Mouse (Mus musculus): Measurements from ENCODE around the gene Col15a1.

Col15a1 gene

GRCm38 (mm10) chr4:47274911-47275310 lies 67.0 kb downstream of the Col15a1 start:
- no peak for DNase-seq

GRCm38 (mm10) chr4:47278397-47278796 lies 70.4 kb downstream of the Col15a1 start:
- no peak for DNase-seq

- DNase-seq: no peak
Observed at GRCm38 (mm10) chr4:47279085-47279707, 71.2 kb downstream of the Col15a1 start.

GRCm38 (mm10) chr4:47280126-47280525 lies 72.2 kb downstream of the Col15a1 start:
- no peak for DNase-seq

- DNase-seq: no peak
Observed at GRCm38 (mm10) chr4:47281920-47282682, 74.1 kb downstream of the Col15a1 start.

- DNase-seq: peak; percentile 60 to 65
Observed at GRCm38 (mm10) chr4:47284311-47284710, 76.3 kb downstream of the Col15a1 start.

- DNase-seq: no peak
Observed at GRCm38 (mm10) chr4:47284874-47285273, 76.9 kb downstream of the Col15a1 start.

- DNase-seq: no peak
Observed at GRCm38 (mm10) chr4:47286599-47287147, 78.7 kb downstream of the Col15a1 start.

GRCm38 (mm10) chr4:47287468-47287867 lies 79.5 kb downstream of the Col15a1 start:
- no peak for DNase-seq

GRCm38 (mm10) chr4:47288306-47288705 lies 80.3 kb downstream of the Col15a1 start:
- DNase-seq: no peak

- DNase-seq: no peak
Observed at GRCm38 (mm10) chr4:47289526-47289925, 81.6 kb downstream of the Col15a1 start.

GRCm38 (mm10) chr4:47290448-47290847 lies 82.5 kb downstream of the Col15a1 start:
- no peak for DNase-seq

- peak; percentile 88 for DNase-seq
Observed at GRCm38 (mm10) chr4:47291013-47291412, 83.1 kb downstream of the Col15a1 start.

- DNase-seq: no peak
Observed at GRCm38 (mm10) chr4:47292956-47293355, 85.0 kb downstream of the Col15a1 start.

- DNase-seq: peak; percentile 85
Observed at GRCm38 (mm10) chr4:47293771-47294543, 86.0 kb downstream of the Col15a1 start.

GRCm38 (mm10) chr4:47294544-47295070 lies 86.6 kb downstream of the Col15a1 start:
- DNase-seq: peak in 1 of 2 experiments; percentile 10

- DNase-seq: peak; percentile 37 to 46
Observed at GRCm38 (mm10) chr4:47295547-47295946, 87.6 kb downstream of the Col15a1 start.

GRCm38 (mm10) chr4:47300701-47301100 lies 92.7 kb downstream of the Col15a1 start:
- DNase-seq: no peak

GRCm38 (mm10) chr4:47302610-47303009 lies 94.6 kb downstream of the Col15a1 start:
- DNase-seq: no peak

- DNase-seq: no peak
Observed at GRCm38 (mm10) chr4:47303340-47303998, 95.5 kb downstream of the Col15a1 start.

GRCm38 (mm10) chr4:47309886-47310625 lies 102.1 kb downstream of the Col15a1 start:
- DNase-seq: no peak

GRCm38 (mm10) chr4:47310812-47311211 lies 102.9 kb downstream of the Col15a1 start:
- no peak for DNase-seq
